In genomic region chr14:62910859-62911258, GRCm38 (mm10) we compare ENCODE assay signal across 14 mouse cellular contexts.
"Had no signal": no experiment of that assay in that cellular context is flagged by ENCODE, and none has a peak within 500 bp of the region (broad histone marks: within the 10 kb centered on the region; RNA-seq: fewer than 3 reads in every experiment).

No protein-coding gene starts in this region.

- ATAC-seq: intestine, embryonic 15.5 days; liver, embryonic 12.5 days; midbrain, embryonic 15.5 days had no signal

- H3K4me2 ChIP-seq: intestine, embryonic 15.5 days; limb, embryonic 15.5 days; liver, embryonic 12.5 days; lung, embryonic 14.5 days; midbrain, embryonic 11.5 days; midbrain, embryonic 15.5 days had no signal

- H3K9me3 ChIP-seq: intestine, embryonic 15.5 days; limb, embryonic 15.5 days; liver, embryonic 12.5 days; midbrain, embryonic 15.5 days had no signal

- H3K27ac ChIP-seq: intestine, embryonic 15.5 days; limb, embryonic 15.5 days; liver, embryonic 12.5 days; midbrain, embryonic 15.5 days; stomach, postnatal 0 days had no signal

- H3K4me1 ChIP-seq: intestine, embryonic 15.5 days; limb, embryonic 15.5 days; midbrain, embryonic 15.5 days had no signal

- H3K27me3 ChIP-seq: intestine, embryonic 15.5 days; limb, embryonic 15.5 days; liver, embryonic 12.5 days; midbrain, embryonic 15.5 days had no signal

- DNase-seq: kidney, adult 18-20 months; kidney, postnatal 10 days; kidney, postnatal 4 days; lung, embryonic 14.5 days; lung, postnatal 10 days; lung, postnatal 4 days; thymus, adult 18-20 months; thymus, postnatal 14 days had no signal

- H3K9ac ChIP-seq: intestine, embryonic 15.5 days; limb, embryonic 15.5 days; liver, embryonic 12.5 days; lung, embryonic 14.5 days; midbrain, embryonic 15.5 days had no signal

- H3K36me3 ChIP-seq: intestine, embryonic 15.5 days; limb, embryonic 15.5 days; liver, embryonic 12.5 days; midbrain, embryonic 15.5 days had no signal

- H3K4me3 ChIP-seq: intestine, embryonic 15.5 days; limb, embryonic 15.5 days; liver, embryonic 12.5 days; midbrain, embryonic 15.5 days had no signal
